Mouse (Mus musculus) C2C12 (cell line): ENCODE data around the gene Mdfi.

Source experiments
- CEBPB ChIP-seq: IDR thresholded peaks from one replicate; pipeline ENCODE4 v1.6.1; 2011; ENCODE audit warnings: low read depth, mild to moderate bottlenecking, control low read depth, moderate library complexity
- CTCF ChIP-seq: IDR thresholded peaks from one replicate; pipeline ENCODE4 v1.5.1; 2011; ENCODE audit not compliant: control insufficient read depth, insufficient read depth, insufficient read length
- FOSL1 ChIP-seq: IDR thresholded peaks from one replicate; pipeline ENCODE4 v1.8.0; 2011; ENCODE audit warnings: mild to moderate bottlenecking, low read length; ENCODE audit not compliant: poor library complexity, insufficient read depth, severe bottlenecking
- MAX ChIP-seq: IDR thresholded peaks from one replicate; pipeline ENCODE4 v1.6.1; 2011; ENCODE audit warnings: mild to moderate bottlenecking, control low read depth
- MYOG ChIP-seq: IDR thresholded peaks from one replicate; pipeline ENCODE4 v1.6.1; 2011; ENCODE audit not compliant: control insufficient read depth, insufficient read length; ENCODE audit errors: extremely low read depth
- USF1 ChIP-seq: IDR thresholded peaks from one replicate; pipeline ENCODE4 v1.6.1; 2011; ENCODE audit warnings: low read depth, mild to moderate bottlenecking, control low read depth, moderate library complexity

GRCm38 (mm10) chr17:47876776-47877714 is 42.6 kb upstream of the Mdfi start:
- no peak for TF ChIP-seq CEBPB
- TF ChIP-seq CTCF = no peak
- no peak for TF ChIP-seq MAX
- no peak for TF ChIP-seq FOSL1
- no peak for TF ChIP-seq USF1
- no peak for TF ChIP-seq MYOG
